Mouse (Mus musculus) myocyte (in vitro differentiated cells): ENCODE data around the gene Selenom. TPM values are rescaled to one million over a fixed set of nuclear protein-coding genes. Genes with fewer than 3 reads are reported as not detected.
A peak's percentile ranks its signal among the peaks of the same experiment; 100 is the strongest.

Experiments used
- H3K27me3 ChIP-seq: one replicate; pipeline ENCODE4 v1.6.1; 2011; ENCODE audit not compliant: control insufficient read depth, insufficient read depth, insufficient read length
- H3K36me3 ChIP-seq: one replicate; pipeline ENCODE4 v1.6.1; 2011; ENCODE audit not compliant: control insufficient read depth, insufficient read depth
- H3K4me2 ChIP-seq: one replicate; pipeline ENCODE4 v1.6.1; 2011; ENCODE audit warnings: low read depth, control low read depth
- H3K4me3 ChIP-seq: one replicate; pipeline ENCODE4 v1.5.1; 2011; ENCODE audit warnings: mild to moderate bottlenecking, control low read depth, moderate library complexity
- H3K79me2 ChIP-seq: one replicate; pipeline ENCODE4 v1.6.1; 2011; ENCODE audit not compliant: control insufficient read depth, insufficient read depth
- H3ac ChIP-seq: one replicate; pipeline ENCODE4 v1.6.1; 2011; ENCODE audit not compliant: control insufficient read depth, insufficient read length
- CEBPB ChIP-seq: IDR thresholded peaks from 2 replicates; pipeline ENCODE4 v1.6.1; 2011; ENCODE audit warnings: mild to moderate bottlenecking, moderate library complexity; ENCODE audit not compliant: poor library complexity, insufficient read depth, severe bottlenecking
- E2F4 ChIP-seq: IDR thresholded peaks from one replicate; pipeline ENCODE4 v1.6.1; 2011; ENCODE audit warnings: mild to moderate bottlenecking, control low read depth, moderate library complexity; ENCODE audit not compliant: insufficient read depth
- MAX ChIP-seq: IDR thresholded peaks from one replicate; pipeline ENCODE4 v1.6.1; 2011; ENCODE audit warnings: low read depth, mild to moderate bottlenecking, control low read depth
- MYOD1 ChIP-seq, 3 experiments: IDR thresholded peaks; one replicate each; pipeline ENCODE4 v1.6.1; 2011; ENCODE audit warnings: control low read depth in 2 of 3, low read depth in 2 of 3, mild to moderate bottlenecking in 2 of 3, moderate library complexity in 1 of 3; ENCODE audit not compliant: insufficient read length in 2 of 3, control insufficient read depth in 1 of 3
- MYOG ChIP-seq, 3 experiments: IDR thresholded peaks; one replicate each; pipeline ENCODE4 v1.6.1; 2011; ENCODE audit warnings: control low read depth in 2 of 3, low read depth in 2 of 3, mild to moderate bottlenecking in 2 of 3; ENCODE audit not compliant: insufficient read length in 2 of 3, control insufficient read depth in 1 of 3, insufficient read depth in 1 of 3
- POLR2A ChIP-seq: IDR thresholded peaks from one replicate; pipeline ENCODE4 v1.6.1; 2011; ENCODE audit warnings: low read depth, mild to moderate bottlenecking, control low read depth, moderate library complexity; ENCODE audit not compliant: insufficient read length
- POLR2AphosphoS2 ChIP-seq: IDR thresholded peaks from one replicate; pipeline ENCODE4 v1.6.1; 2011; ENCODE audit warnings: low read depth, control low read depth; ENCODE audit not compliant: insufficient read length
- REST ChIP-seq: IDR thresholded peaks from one replicate; pipeline ENCODE4 v1.6.1; 2011; ENCODE audit warnings: mild to moderate bottlenecking, control low read depth, moderate library complexity; ENCODE audit not compliant: insufficient read depth, insufficient read length
- SRF ChIP-seq: IDR thresholded peaks from one replicate; pipeline ENCODE4 v1.6.1; 2011; ENCODE audit warnings: low read depth; ENCODE audit not compliant: control insufficient read depth, insufficient read length
- TCF12 ChIP-seq: IDR thresholded peaks from one replicate; pipeline ENCODE4 v1.6.1; 2011; ENCODE audit warnings: mild to moderate bottlenecking, control low read depth; ENCODE audit not compliant: poor library complexity, insufficient read depth, severe bottlenecking
- TCF3 ChIP-seq: IDR thresholded peaks from one replicate; pipeline ENCODE4 v1.6.1; 2011; ENCODE audit warnings: low read depth, control low read depth; ENCODE audit not compliant: insufficient read length
- USF1 ChIP-seq: IDR thresholded peaks from one replicate; pipeline ENCODE4 v1.6.1; 2011; ENCODE audit warnings: low read depth, mild to moderate bottlenecking, control low read depth, moderate library complexity
- polyA plus RNA-seq: library from polyadenylated mRNA; unstranded; fragments of >200 nt; fragmentation: generic; extraction: Trizol; gene quantifications from one replicate; pipeline ENCODE4 v1.2.1, GENCODE M21; 2012; ENCODE audit warnings: missing spikeins

Gene Selenom
- polyA plus RNA-seq, 1 experiment: 270 TPM

DNA sequence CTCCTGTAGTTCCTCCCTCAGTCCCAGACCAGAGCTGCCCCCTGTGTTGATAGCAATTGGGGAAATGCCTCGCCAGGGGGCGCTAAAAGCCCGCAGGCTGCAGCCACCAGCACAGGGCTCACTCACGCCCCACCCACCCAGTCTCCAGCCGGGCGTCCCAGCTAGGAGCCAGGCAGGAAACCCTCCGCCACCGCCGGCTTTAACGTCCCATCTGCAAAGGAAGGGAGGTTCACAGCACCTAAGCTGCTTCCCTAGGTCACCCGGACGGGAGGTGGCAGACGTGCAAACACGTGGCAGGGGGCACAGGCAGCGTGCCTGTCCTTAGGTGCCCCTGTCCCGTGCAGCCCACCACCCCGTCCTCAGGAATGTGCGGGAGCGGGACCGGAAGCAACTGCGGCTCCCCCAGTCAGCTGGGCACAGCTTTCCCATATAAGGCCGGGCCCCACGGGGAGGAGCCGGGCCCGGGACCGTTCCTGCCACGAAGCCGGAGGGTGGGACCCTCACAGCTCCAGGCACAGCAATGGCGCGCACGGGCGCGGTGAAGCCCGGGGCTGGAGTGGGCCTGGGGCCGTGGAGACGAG, 21.0 kb downstream of the Selenom start:
- H3K27me3 ChIP-seq: no peaks in the 10 kb centered on the region
- H3K4me3 ChIP-seq: peak overlapping the region; percentile 80
- H3K4me2 ChIP-seq: peak overlapping the region; percentile 95
- peak overlapping the region; percentile 5 for H3ac ChIP-seq
- peak in 1 of 3 experiments; percentile 61 for TF ChIP-seq MYOD1 (IDR thresholded peaks at IDR 0.05; ENCODE audit: control insufficient read depth in 1 of 3, insufficient read length in 2 of 3, low read depth in 2 of 3)
- TF ChIP-seq CEBPB: no peak
- peak in 2 of 3 experiments; percentile 38 to 68 for TF ChIP-seq MYOG (IDR thresholded peaks at IDR 0.05; ENCODE audit: control insufficient read depth in 1 of 3, insufficient read depth in 1 of 3, insufficient read length in 2 of 3, low read depth in 2 of 3)
- peak; percentile 90 for TF ChIP-seq POLR2AphosphoS2
- TF ChIP-seq POLR2A: peak; percentile 80
- peak; percentile 99 for TF ChIP-seq SRF
- H3K79me2 ChIP-seq: peaks cover 32% of the 10 kb centered on the region
- peaks cover 20% of the 10 kb centered on the region for H3K36me3 ChIP-seq

DNA sequence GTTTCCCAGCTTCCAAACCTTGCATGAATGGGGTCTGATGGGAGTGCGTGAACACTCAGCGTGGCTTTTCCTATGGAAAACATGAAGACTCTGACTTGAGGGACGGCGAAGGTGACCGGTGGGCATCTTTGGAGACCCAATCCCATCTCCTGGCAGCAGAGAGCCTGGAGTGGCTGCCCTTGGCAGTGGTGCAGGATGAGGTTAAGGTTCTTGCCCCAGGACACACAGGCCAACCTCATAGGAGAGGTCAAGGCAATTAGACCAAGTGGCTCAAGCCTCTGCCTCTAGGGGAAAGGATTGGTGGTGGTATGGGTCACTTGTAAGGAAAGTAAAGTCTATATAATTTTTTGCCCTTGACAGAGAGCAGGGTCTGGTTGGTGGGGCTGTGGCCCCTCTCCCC, 21.6 kb downstream of the Selenom start:
- Histone ChIP-seq H3ac (peak overlapping the region; percentile 5), H3K36me3 (peaks cover 14% of the 10 kb centered on the region), H3K79me2 (peaks cover 32% of the 10 kb centered on the region), H3K27me3 (no peaks in the 10 kb centered on the region), H3K4me2 (peak overlapping the region; percentile 95), H3K4me3 (peak overlapping the region; percentile 80)
- no peak for TF ChIP-seq TCF12
- no peak for TF ChIP-seq CEBPB
- no peak for TF ChIP-seq USF1
- TF ChIP-seq MYOD1 (IDR thresholded peaks at IDR 0.05; ENCODE audit: control insufficient read depth in 1 of 3, insufficient read length in 2 of 3, low read depth in 2 of 3): no peak
- no peak for TF ChIP-seq REST

DNA sequence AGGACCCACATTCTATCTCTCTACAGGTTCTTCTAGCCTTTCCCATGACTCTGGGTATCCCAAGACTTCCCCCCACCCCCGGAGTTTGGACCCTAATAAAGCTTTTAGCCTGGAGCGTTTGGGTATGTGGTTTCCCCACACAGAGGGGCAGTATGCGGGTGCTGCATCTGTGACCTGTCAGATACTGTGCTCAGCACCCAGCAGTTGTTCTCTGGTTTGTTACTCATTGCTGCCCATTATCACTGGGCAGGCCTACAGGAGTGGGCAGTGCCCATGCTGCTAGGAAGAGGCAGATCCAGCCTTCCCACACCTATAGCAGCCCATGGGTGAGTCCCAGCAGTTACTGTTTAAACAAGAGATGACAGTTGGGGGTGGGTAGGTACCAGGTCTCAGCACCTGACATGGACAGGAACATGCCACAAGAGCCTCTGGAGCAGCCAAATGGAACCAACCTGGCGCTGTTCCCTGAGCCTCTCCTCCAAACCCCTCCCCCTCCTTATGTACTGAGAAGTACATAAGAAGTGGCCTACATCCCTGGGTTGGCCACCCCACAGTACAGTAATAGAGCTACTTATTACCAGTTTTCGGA, 22.4 kb downstream of the Selenom start:
- Histone ChIP-seq H3K27me3 (no peaks in the 10 kb centered on the region), H3K36me3 (peaks cover 10% of the 10 kb centered on the region), H3K79me2 (peaks cover 32% of the 10 kb centered on the region), H3K4me3 (peak overlapping the region; percentile 80), H3K4me2 (peak overlapping the region; percentile 95), H3ac (no peak overlapping the region)
- TF ChIP-seq MAX (no peak), SRF (no peak), TCF3 (no peak), REST (no peak), MYOD1 (IDR thresholded peaks at IDR 0.05; ENCODE audit: control insufficient read depth in 1 of 3, insufficient read length in 2 of 3, low read depth in 2 of 3) (peak in 2 of 3 experiments; percentile 40 to 68), TCF12 (no peak), POLR2A (peak; percentile 13), POLR2AphosphoS2 (peak; percentile 5), E2F4 (no peak), CEBPB (no peak), MYOG (IDR thresholded peaks at IDR 0.05; ENCODE audit: control insufficient read depth in 1 of 3, insufficient read depth in 1 of 3, insufficient read length in 2 of 3, low read depth in 2 of 3) (peak in 1 of 3 experiments; percentile 74), USF1 (no peak)

DNA sequence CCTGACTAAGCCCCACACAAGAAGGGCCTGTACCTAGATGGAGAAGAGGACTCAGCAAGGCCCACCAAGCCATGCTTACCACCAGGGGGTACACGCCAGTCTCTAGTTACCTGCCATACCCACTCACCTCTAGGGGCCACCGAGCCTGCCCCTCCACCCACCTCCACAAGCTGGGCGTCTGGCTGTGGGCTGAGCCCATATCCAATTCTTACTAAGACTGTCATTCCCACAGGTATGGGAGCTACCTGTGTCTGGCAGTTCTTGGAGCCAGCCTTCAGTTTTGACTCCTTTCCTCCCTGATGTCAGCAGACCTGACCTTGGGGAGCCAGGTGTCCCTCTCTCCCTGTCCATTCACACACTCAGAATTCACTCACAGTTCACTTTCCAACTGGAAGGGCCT, 23.2 kb downstream of the Selenom start:
- Histone ChIP-seq H3K79me2 (peaks cover 32% of the 10 kb centered on the region), H3K27me3 (no peaks in the 10 kb centered on the region), H3K4me3 (peak overlapping the region; percentile 80), H3K36me3 (peaks cover under 1% of the 10 kb centered on the region), H3K4me2 (peak overlapping the region; percentile 95), H3ac (no peak overlapping the region)
- TF ChIP-seq E2F4 (no peak), CEBPB (no peak), POLR2A (no peak), TCF12 (no peak), POLR2AphosphoS2 (no peak), MAX (no peak), USF1 (no peak), REST (no peak), TCF3 (no peak), SRF (no peak), MYOG (IDR thresholded peaks at IDR 0.05; ENCODE audit: control insufficient read depth in 1 of 3, insufficient read depth in 1 of 3, insufficient read length in 2 of 3, low read depth in 2 of 3) (no peak), MYOD1 (IDR thresholded peaks at IDR 0.05; ENCODE audit: control insufficient read depth in 1 of 3, insufficient read length in 2 of 3, low read depth in 2 of 3) (no peak)

DNA sequence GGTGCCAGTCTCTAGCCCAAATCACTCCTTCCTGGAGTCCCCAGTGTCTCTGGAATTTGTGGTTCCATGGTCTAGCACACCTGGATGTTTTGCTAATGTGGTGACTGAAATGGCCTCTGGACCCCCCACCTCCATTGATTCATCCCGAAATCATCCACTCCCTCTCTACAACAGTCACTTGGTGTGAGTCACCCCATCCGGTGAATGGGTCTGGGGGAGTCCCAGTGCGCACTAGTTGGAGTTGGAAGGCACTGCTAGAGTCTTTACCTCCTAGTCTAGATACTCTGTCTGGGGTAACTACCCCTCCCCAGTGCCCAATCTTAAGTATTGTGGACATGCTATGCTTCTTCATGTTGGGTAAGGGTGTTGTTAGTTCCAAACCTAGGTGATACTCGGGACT, 23.9 kb downstream of the Selenom start:
- H3ac ChIP-seq: peak overlapping the region; percentile 25
- peak overlapping the region; percentile 80 for H3K4me3 ChIP-seq
- no peaks in the 10 kb centered on the region for H3K36me3 ChIP-seq
- peaks cover 32% of the 10 kb centered on the region for H3K79me2 ChIP-seq
- H3K27me3 ChIP-seq: no peaks in the 10 kb centered on the region
- TF ChIP-seq REST (no peak), POLR2A (peak; percentile 18), TCF3 (no peak)
- H3K4me2 ChIP-seq: peak overlapping the region; percentile 95
